Mouse (Mus musculus): ENCODE measurements around the gene Itga11.

Gene Itga11

DNA sequence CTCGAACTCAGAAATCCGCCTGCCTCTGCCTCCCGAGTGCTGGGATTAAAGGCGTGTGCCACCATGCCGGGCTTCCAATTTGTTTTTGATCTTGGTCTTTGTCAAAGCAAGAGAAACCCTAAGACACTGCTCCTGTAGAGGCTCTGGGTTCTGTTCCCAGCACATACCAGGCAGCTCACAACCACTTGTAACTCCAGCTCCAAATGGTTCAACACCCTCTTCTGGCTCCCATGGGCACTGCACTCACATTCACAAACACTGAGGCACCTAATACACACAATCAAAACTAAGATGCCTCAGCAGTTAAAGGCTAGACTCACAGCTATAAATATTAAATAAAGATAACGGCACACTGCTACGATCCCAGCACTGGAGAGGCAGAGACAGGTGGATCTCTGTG is 144.2 kb downstream of the Itga11 start:
- no peak for DNase-seq

DNA sequence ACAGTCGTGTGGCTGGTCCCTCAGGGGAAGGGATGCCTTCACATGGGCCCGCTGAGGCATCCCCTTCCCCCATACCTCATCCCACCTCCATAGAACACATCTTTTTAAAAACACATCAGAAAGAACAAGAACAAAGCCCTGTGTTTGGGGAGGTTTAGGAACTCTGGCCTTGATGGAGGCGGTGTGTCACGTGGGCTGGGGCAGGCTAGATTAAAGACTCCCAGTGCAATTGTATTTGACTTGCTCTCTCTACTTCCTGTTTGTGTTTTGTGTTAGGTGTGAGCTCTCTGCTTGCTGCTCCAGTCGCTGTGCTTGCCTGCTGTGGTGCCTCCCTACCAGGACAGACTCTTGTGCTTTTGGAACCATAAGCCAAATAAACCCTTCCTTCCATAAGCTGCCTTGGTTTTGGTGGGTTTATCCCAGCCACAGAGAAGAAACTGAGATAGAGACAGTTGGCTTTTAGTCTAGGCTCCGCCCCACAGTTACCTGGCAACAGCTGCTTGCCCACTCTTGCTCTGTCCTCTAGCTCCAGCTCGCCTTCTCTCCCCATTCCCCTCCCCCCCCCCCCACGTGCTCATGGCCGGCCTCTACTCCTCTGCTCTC is 148.3 kb downstream of the Itga11 start:
- peak; percentile 63 for DNase-seq

DNA sequence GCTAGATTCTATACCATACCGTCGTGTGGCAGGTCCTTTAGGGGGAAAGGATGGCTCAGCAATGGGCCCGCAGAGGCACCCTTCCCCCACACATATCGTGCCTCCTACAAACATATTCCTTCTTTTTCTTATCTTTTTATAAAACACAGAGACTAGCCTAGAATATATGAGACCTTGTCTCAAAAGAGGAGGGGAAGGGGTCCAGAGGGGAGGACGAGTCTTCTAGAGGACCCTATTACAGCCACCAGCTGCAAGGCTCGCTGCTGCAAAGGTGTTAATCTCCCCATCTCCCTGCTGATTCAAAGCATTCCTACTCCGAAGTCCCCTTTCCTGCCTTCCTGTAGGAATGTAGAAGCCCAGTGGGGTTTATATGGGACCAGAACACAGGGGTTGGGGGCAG is 148.8 kb downstream of the Itga11 start:
- no peak for DNase-seq

DNA sequence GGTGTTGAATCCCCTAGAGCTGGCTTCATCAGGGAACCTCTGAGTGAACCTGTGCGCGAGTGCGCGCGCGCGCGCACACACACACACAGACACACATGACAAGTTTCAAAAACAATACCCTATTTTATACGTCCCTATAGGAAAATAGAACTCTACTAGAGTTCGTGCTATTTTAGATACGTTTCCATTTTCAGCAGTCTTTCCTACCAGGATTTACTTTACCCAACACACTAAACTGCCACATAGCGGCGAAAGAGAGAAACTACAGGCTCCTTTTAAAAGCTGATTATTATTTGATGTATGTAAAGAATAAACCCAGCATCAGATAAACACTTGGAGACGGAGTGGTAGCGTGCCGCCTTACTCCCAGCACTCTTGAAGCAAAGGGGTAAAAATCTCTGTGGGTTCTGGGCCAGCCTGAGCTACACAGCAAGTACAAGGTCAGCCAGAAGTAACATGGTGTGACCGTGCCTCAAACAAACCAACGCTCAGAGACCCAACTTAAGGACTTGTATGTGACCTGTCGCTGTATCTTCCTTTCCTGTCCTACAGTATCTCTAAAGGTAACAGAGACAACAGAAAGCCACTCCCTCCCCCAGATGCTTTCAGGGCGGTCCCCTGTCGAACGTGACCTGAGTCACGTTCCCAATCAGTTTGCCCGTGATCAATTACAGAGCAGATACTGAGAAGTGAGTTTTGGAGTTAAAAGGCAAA is 150.5 kb downstream of the Itga11 start:
- DNase-seq, result no peak

DNA sequence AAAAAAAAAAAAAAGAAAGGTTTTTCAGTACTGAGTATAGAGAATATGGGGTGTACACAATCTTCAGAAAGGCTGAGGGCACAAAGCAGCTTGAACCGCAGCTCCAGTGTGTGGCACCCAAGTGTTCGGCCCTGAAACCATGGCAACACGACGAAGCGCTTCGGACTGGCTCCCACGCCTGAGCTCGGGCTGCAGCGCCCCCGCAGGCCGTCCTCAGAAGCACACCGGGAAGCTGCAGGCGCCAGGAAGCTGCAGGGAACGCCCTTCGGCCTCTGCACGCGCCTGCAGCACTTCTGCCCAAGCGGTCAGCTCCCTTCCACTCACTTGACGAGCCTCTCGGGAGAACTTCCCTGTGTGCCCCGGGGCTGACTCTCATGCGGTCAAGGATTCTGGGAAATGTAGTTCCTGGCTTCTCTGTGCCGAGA is 151.0 kb downstream of the Itga11 start:
- DNase-seq, result peak; percentile 93

DNA sequence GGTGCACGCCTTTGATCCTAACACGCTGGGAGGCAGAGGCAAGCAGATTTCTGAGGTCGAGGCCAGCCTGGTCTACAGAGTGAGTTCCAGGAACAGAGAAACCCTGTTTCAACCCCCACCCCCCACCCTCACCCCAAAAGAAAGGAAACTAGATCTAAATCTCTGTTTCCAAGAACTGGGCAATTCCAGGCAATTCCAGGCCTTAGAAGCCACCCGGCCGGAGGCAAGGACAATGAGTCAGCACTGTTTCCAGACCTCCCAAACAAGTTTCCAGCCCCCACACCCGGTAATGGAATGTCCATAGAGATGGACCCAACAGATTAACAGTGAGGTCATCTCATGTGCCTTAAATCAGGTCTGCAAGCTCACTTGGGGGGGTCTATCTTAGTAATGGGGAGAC is 152.3 kb downstream of the Itga11 start:
- DNase-seq, result no peak
